Mouse (Mus musculus) splenic B cell, adult 2 months (primary cell): Measurements from ENCODE around the gene Erbb4.

Experiments used
- DNase-seq: peaks from one replicate; pipeline ENCODE4 v3.0.0-alpha.2; 2011; ENCODE audit warnings: low read depth, low spot score
- H3K27me3 ChIP-seq: 2 replicates; pipeline ENCODE4 v1.6.1; 2012; ENCODE audit warnings: mild to moderate bottlenecking, low read length, moderate library complexity, mixed read lengths; ENCODE audit not compliant: control insufficient read depth, poor library complexity, insufficient read depth, severe bottlenecking
- H3K36me3 ChIP-seq: 2 replicates; pipeline ENCODE4 v1.6.1; 2012; ENCODE audit warnings: mild to moderate bottlenecking, low read length, moderate library complexity, mixed read lengths; ENCODE audit not compliant: control insufficient read depth, poor library complexity, insufficient read depth, severe bottlenecking

Gene Erbb4

GRCm38 (mm10) chr1:69101670-69102069, 6.2 kb downstream of the Erbb4 start:
- Histone ChIP-seq H3K27me3 (no peaks in the 10 kb centered on the region), H3K36me3 (no peaks in the 10 kb centered on the region)
- DNase-seq: no peak

- H3K36me3 ChIP-seq: no peaks in the 10 kb centered on the region
- H3K27me3 ChIP-seq: no peaks in the 10 kb centered on the region
- no peak for DNase-seq
Measured at GRCm38 (mm10) chr1:69093052-69093451, 14.8 kb downstream of the Erbb4 start.

GRCm38 (mm10) chr1:69089331-69089730, 18.5 kb downstream of the Erbb4 start:
- no peak for DNase-seq
- Histone ChIP-seq H3K36me3 (no peaks in the 10 kb centered on the region), H3K27me3 (no peaks in the 10 kb centered on the region)

GRCm38 (mm10) chr1:69085753-69086152, 22.1 kb downstream of the Erbb4 start:
- no peak for DNase-seq
- Histone ChIP-seq H3K27me3 (no peaks in the 10 kb centered on the region), H3K36me3 (no peaks in the 10 kb centered on the region)

- no peak for DNase-seq
- no peaks in the 10 kb centered on the region for H3K36me3 ChIP-seq
- no peaks in the 10 kb centered on the region for H3K27me3 ChIP-seq
Measured at GRCm38 (mm10) chr1:69048918-69049317, 58.9 kb downstream of the Erbb4 start.

GRCm38 (mm10) chr1:69046228-69046978, 61.5 kb downstream of the Erbb4 start:
- H3K36me3 ChIP-seq: no peaks in the 10 kb centered on the region

DNA sequence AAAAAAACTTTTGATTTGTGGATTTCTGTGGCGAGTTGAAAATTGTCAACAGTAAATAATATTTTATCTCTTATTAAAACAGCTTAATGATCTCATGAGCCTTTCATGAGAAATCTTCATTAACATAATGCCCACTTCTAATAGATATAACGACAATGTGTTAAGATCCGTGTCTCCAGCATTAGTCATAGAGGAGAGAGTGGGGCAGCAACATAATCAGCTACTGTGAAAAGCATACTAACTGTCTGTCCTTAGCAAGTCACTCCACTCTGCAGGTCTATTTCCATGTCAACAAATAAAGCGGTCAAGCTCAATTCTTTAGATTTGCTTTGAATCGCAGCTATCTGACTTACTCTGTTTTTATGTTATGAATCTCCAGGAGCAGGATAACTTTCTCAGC, 80.0 kb downstream of the Erbb4 start:
- DNase-seq: no peak
- H3K36me3 ChIP-seq: no peaks in the 10 kb centered on the region
- H3K27me3 ChIP-seq: no peaks in the 10 kb centered on the region

More at GRCm38 (mm10) chr1:69046228-69046978, 61.5 kb downstream of the Erbb4 start:
- no peaks in the 10 kb centered on the region for H3K27me3 ChIP-seq
- no peak for DNase-seq

- H3K27me3 ChIP-seq: no peaks in the 10 kb centered on the region
- no peaks in the 10 kb centered on the region for H3K36me3 ChIP-seq
- no peak for DNase-seq
Measured at GRCm38 (mm10) chr1:69024858-69025257, 83.0 kb downstream of the Erbb4 start.

- DNase-seq: no peak
- Histone ChIP-seq H3K27me3 (no peaks in the 10 kb centered on the region), H3K36me3 (no peaks in the 10 kb centered on the region)
Measured at GRCm38 (mm10) chr1:69023157-69023925, 84.5 kb downstream of the Erbb4 start.

DNA sequence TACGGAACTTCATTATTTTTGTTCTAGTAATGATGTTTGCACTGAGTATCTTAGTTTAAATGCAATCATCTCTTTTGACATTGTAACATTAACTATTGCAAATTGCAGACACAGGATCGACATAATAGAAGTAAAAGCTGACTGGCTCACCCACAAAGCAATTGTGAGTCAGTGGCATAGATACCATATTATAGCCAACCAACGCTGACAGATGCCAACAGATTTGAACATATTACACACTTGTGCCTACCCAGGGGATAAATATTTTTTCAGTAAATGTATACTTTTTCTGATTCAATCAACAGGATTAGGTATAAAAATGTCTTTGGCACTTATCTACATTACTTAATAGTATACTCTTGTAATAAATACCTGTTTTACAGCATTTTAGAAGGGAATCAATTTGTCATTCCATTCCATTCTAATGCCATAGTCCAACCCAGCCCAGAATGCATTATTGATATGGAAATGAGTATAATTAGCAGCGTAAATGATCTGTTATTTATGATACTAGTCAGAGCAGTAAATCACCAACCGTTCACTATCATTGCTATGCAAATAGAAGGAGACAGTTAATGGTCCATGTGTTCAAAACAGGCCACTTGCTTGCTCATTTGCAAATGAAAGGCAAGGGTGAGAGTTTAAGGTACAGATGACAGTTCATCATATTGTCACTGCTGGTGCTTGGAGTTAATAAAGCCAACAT, 97.9 kb downstream of the Erbb4 start:
- H3K36me3 ChIP-seq: no peaks in the 10 kb centered on the region
- H3K27me3 ChIP-seq: no peaks in the 10 kb centered on the region
- no peak for DNase-seq

- DNase-seq: no peak
- no peaks in the 10 kb centered on the region for H3K36me3 ChIP-seq
- no peaks in the 10 kb centered on the region for H3K27me3 ChIP-seq
Measured at GRCm38 (mm10) chr1:69001371-69001770, 106.5 kb downstream of the Erbb4 start.

- DNase-seq: no peak
- H3K27me3 ChIP-seq: no peaks in the 10 kb centered on the region
- no peaks in the 10 kb centered on the region for H3K36me3 ChIP-seq
Measured at GRCm38 (mm10) chr1:68979251-68979650, 128.6 kb downstream of the Erbb4 start.

DNA sequence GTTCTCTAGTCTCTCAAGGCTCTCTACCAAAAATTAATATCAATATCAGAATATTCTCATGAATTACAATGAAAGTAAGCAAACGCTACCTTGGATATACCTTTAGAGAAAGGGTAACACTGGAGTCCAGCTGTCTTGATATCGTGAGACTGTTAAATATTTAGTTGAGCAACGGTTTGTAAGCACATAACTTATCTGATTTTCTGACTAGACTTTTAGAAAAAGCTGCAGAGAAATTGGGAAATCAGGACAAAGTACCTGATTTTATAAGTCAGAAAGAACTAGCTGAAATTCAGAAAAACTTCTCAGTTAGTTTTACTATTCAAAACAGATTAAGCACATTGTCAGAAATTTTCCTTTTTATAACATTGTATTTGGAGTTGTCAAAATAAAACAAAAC, 129.3 kb downstream of the Erbb4 start:
- Histone ChIP-seq H3K27me3 (no peaks in the 10 kb centered on the region), H3K36me3 (no peaks in the 10 kb centered on the region)
- DNase-seq: no peak

DNA sequence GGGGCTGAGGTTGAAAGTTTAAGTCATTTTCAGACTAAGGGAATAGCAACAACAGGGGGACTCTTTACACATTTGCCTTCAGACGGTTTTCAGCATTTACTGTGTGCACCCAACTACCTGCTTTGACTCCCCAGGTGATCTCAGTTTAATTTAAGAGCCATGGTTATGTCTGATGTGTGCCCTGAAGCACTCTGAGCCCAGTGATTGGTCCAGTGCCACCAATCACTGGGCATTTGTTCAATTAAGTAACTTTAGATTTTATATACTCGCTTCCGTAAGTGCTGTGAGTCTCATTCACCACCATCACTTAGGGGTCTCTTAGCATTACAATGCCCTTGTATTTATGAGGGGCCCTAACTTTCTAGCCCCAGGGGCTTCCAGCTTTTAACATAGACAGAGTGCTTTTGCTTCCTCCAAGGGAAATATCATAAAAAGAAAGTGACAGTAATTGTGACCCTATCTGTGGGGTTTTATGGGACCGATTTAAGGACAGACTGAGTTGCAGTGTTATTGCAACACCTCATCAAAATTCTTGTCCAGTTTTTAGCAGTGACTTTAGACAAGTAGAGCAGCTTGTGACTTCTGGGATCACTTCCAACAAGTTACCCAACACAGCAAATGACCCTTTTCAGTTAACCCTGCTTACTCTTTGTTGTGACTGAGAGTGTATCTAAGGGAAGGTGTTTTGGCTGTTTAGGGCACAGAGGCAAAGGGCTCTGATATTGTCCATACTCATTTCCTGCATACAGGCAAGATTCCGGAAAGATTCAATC, 134.3 kb downstream of the Erbb4 start:
- Histone ChIP-seq H3K27me3 (no peaks in the 10 kb centered on the region), H3K36me3 (no peaks in the 10 kb centered on the region)
- DNase-seq: no peak
